Mouse (Mus musculus) layer of hippocampus, adult 2 months (tissue): Measurements from ENCODE around the gene Disc1. TPM values are rescaled to one million over a fixed set of nuclear protein-coding genes. Genes with fewer than 3 reads are reported as not detected.
A peak's percentile ranks its signal among the peaks of the same experiment; 100 is the strongest.

Source experiments
- DNase-seq, 2 experiments: peaks; one replicate each; pipeline ENCODE4 v3.0.0; 2022; ENCODE audit warnings: low spot score in 2 of 2
- H3K27ac ChIP-seq: fragments of 200-600 bp; 2 replicates; pipeline ENCODE4 v1.8.1; 2022
- H3K4me3 ChIP-seq: fragments of 200-600 bp; 2 replicates; pipeline ENCODE4 v1.8.1; 2022; ENCODE audit warnings: mild to moderate bottlenecking
- CTCF ChIP-seq: fragments of 200-600 bp; conservative IDR thresholded peaks from 2 replicates; pipeline ENCODE4 v1.8.1; 2022; ENCODE audit warnings: antibody characterized with exemption, mild to moderate bottlenecking, moderate library complexity
- total RNA-seq, 2 experiments: library from RNA; stranded (reverse); gene quantifications; 2 replicates each; pipeline ENCODE4 v1.2.3; 2021

The Disc1 gene
- total RNA-seq, 2 experiments from 2014 or later = 5.6 to 6.1 TPM

- H3K4me3 ChIP-seq = no peak overlapping the region
- no peak overlapping the region for H3K27ac ChIP-seq
- no peak for TF ChIP-seq CTCF
- DNase-seq = no peak
Measured at GRCm38 (mm10) chr8:125159387-125159786, 105.4 kb downstream of the Disc1 start.

- Histone ChIP-seq H3K4me3 (no peak overlapping the region), H3K27ac (no peak overlapping the region)
- no peak for DNase-seq
- no peak for TF ChIP-seq CTCF
Measured at GRCm38 (mm10) chr8:125163491-125163890, 109.5 kb downstream of the Disc1 start.

GRCm38 (mm10) chr8:125163906-125164305, 109.9 kb downstream of the Disc1 start:
- no peak overlapping the region for H3K4me3 ChIP-seq
- no peak overlapping the region for H3K27ac ChIP-seq
- no peak for DNase-seq
- no peak for TF ChIP-seq CTCF

- peak; percentile 86 for TF ChIP-seq CTCF
Measured at GRCm38 (mm10) chr8:125165505-125166446, 111.8 kb downstream of the Disc1 start.

GRCm38 (mm10) chr8:125166545-125166944, 112.5 kb downstream of the Disc1 start:
- TF ChIP-seq CTCF = no peak
- Histone ChIP-seq H3K27ac (no peak overlapping the region), H3K4me3 (no peak overlapping the region)
- no peak for DNase-seq

More at GRCm38 (mm10) chr8:125165505-125166446, 111.8 kb downstream of the Disc1 start:
- peak; percentile 32 to 75 for DNase-seq
- H3K27ac ChIP-seq = no peak overlapping the region
- H3K4me3 ChIP-seq = no peak overlapping the region

- TF ChIP-seq CTCF = no peak
Measured at GRCm38 (mm10) chr8:125166988-125167387, 113.0 kb downstream of the Disc1 start.

GRCm38 (mm10) chr8:125169628-125170027, 115.6 kb downstream of the Disc1 start:
- no peak for DNase-seq
- H3K27ac ChIP-seq = no peak overlapping the region
- H3K4me3 ChIP-seq = no peak overlapping the region
- TF ChIP-seq CTCF = no peak

More at GRCm38 (mm10) chr8:125166988-125167387, 113.0 kb downstream of the Disc1 start:
- DNase-seq = no peak
- Histone ChIP-seq H3K4me3 (no peak overlapping the region), H3K27ac (no peak overlapping the region)

- Histone ChIP-seq H3K27ac (no peak overlapping the region), H3K4me3 (no peak overlapping the region)
- no peak for TF ChIP-seq CTCF
- no peak for DNase-seq
Measured at GRCm38 (mm10) chr8:125171531-125171930, 117.5 kb downstream of the Disc1 start.

- no peak for DNase-seq
- Histone ChIP-seq H3K27ac (no peak overlapping the region), H3K4me3 (no peak overlapping the region)
- no peak for TF ChIP-seq CTCF
Measured at GRCm38 (mm10) chr8:125174237-125174636, 120.2 kb downstream of the Disc1 start.

- Histone ChIP-seq H3K4me3 (no peak overlapping the region), H3K27ac (no peak overlapping the region)
- DNase-seq = no peak
Measured at GRCm38 (mm10) chr8:125174851-125175250, 120.9 kb downstream of the Disc1 start.

GRCm38 (mm10) chr8:125175661-125176060, 121.7 kb downstream of the Disc1 start:
- Histone ChIP-seq H3K27ac (no peak overlapping the region), H3K4me3 (no peak overlapping the region)
- no peak for TF ChIP-seq CTCF
- DNase-seq = no peak

More at GRCm38 (mm10) chr8:125174851-125175250, 120.9 kb downstream of the Disc1 start:
- no peak for TF ChIP-seq CTCF

GRCm38 (mm10) chr8:125177091-125177490, 123.1 kb downstream of the Disc1 start:
- TF ChIP-seq CTCF = no peak
- no peak for DNase-seq
- Histone ChIP-seq H3K27ac (peak overlapping the region; percentile 77), H3K4me3 (no peak overlapping the region)

GRCm38 (mm10) chr8:125177958-125178357, 124.0 kb downstream of the Disc1 start:
- TF ChIP-seq CTCF = no peak
- peak overlapping the region; percentile 77 for H3K27ac ChIP-seq
- DNase-seq = peak; percentile 40 to 60
- H3K4me3 ChIP-seq = no peak overlapping the region
